Mouse (Mus musculus) heart, embryonic 13.5 days (tissue): ENCODE data around the gene 6030445D17Rik. TPM values are rescaled to one million over a fixed set of nuclear protein-coding genes. Genes with fewer than 3 reads are reported as not detected.

ENCODE experiments used
- ATAC-seq: fragments of 200-750 bp; cut with Nextera tagmentation; 2 replicates; pipeline ENCODE4 v1.8.0; 2017; ENCODE audit warnings: moderate TSS enrichment; ENCODE audit not compliant: insufficient number of reproducible peaks, low FRiP score, low TSS enrichment; ENCODE audit errors: extremely low read depth
- H3K27ac ChIP-seq: fragments of 300-500 bp; sonication (generic); replicated peaks from 2 replicates; pipeline ENCODE4 v1.5.1; 2015; ENCODE audit warnings: moderate library complexity, mild to moderate bottlenecking, inconsistent platforms
- H3K27me3 ChIP-seq: fragments of 300-500 bp; sonication (generic); replicated peaks from 2 replicates; pipeline ENCODE4 v1.6.1; 2015; ENCODE audit warnings: mild to moderate bottlenecking, inconsistent platforms
- H3K36me3 ChIP-seq: fragments of 300-500 bp; sonication (generic); 2 replicates; pipeline ENCODE4 v1.6.1; 2015; ENCODE audit warnings: mild to moderate bottlenecking, inconsistent platforms
- H3K4me1 ChIP-seq: fragments of 300-500 bp; sonication (generic); 2 replicates; pipeline ENCODE4 v1.6.1; 2015; ENCODE audit warnings: inconsistent platforms
- H3K4me2 ChIP-seq: fragments of 300-500 bp; sonication (generic); 2 replicates; pipeline ENCODE4 v1.6.1; 2015; ENCODE audit warnings: inconsistent platforms, mild to moderate bottlenecking, moderate library complexity
- H3K4me3 ChIP-seq: fragments of 300-500 bp; sonication (generic); 2 replicates; pipeline ENCODE4 v1.5.1; 2015; ENCODE audit warnings: moderate library complexity, mild to moderate bottlenecking, inconsistent platforms
- H3K9ac ChIP-seq: fragments of 300-500 bp; sonication (generic); 2 replicates; pipeline ENCODE4 v1.6.1; 2015; ENCODE audit warnings: inconsistent platforms, mild to moderate bottlenecking, moderate library complexity
- H3K9me3 ChIP-seq: fragments of 300-500 bp; sonication (generic); 2 replicates; pipeline ENCODE4 v1.6.1; 2016; ENCODE audit warnings: inconsistent platforms
- WGBS: fragments of 180-500 bp; shearing (Covaris S2); methylation state at CpG from one replicate; pipeline ENCODE4 v1.1.7; 2015; ENCODE audit warnings: mixed read lengths; 5-methylcytosine and 5-hydroxymethylcytosine counted together
- polyA plus RNA-seq: library from polyadenylated mRNA; unstranded; fragments of >200 nt; fragmentation: Nextera tagmentation; extraction: Ambion mirVana; gene quantifications from 2 replicates; pipeline ENCODE4 v1.2.1, GENCODE M21; 2015

Gene 6030445D17Rik
- 0.17 TPM in 1 of 2 replicates, not detected in the other for polyA plus RNA-seq

DNA sequence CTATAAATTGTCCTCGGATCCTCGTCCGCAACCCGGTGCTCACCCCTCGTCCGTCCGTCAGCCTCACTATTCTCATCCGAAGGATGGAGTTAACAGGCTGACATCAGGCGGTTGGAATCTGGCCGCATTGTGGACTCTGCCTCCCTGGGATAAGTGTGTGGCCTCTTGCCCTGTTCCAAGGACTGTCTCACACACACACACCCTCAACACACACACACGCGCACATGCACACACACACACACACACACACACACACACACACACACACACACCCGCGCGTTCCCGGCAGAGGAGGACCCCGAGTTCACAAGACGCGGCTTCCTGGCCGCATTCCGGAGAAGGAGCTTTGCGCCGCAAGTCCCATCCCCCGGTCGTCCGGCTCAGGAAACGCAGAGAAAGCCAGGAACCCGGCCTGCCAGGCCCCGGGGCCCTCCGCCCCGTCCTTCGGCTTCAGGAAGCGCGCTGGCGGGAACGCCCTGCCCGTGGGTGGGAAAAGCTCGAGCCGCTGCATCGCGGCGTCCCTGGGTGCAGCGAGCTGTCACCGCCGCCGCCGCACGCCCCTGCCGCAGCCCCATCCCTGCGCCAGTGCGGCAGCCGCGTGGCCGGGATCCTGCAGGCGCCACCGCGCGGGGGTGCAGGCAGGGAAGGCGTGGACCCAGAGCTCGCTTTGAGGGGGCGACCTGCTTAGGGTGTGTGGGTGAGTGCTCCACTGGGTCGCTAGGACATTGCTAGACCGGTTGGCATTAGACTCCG lies at the start of gene 6030445D17Rik:
TSS of gene 6030445D17Rik (plus strand) at position 165 of the 753 bp plus-strand sequence.
- H3K36me3 ChIP-seq, result no peaks in the 10 kb centered on the region
- peaks cover 40% of the 10 kb centered on the region for H3K4me1 ChIP-seq
- no peaks in the 10 kb centered on the region for H3K9me3 ChIP-seq
- H3K27ac ChIP-seq, result peak within 1 kb of the TSS; percentile 85
- ATAC-seq, result peak; percentile 65
- peak within 1 kb of the TSS; percentile 81 for H3K9ac ChIP-seq
- under 1% methylated on average over 59 of the region's 64 CpGs for WGBS
- H3K27me3 ChIP-seq, result peaks cover 23% of the 10 kb centered on the region
- H3K4me2 ChIP-seq, result peak within 1 kb of the TSS; percentile 92
- peak within 1 kb of the TSS; percentile 67 for H3K4me3 ChIP-seq

DNA sequence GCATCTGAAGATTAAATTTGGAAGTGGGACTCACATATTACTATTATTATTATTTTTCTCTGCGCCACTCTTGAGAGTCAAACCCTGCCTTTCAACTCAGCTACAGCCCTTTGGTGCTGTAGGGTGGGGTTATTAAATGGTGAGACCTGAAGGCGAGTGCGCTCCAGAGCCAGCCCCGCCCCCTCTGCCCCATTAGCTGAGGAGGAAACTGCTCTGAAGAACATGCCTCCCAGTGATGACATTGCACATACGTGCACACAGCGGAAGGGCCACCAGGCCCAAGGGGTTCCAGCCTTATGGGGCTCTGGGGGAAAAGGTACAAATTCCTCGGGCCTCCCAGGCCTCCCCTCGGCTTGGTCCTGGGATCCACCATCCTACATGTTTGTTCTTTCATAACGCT lies 46.6 kb upstream of the 6030445D17Rik start:
- no peak for ATAC-seq
- 81% methylated on average over 9 of the region's 9 CpGs for WGBS
- no peaks in the 10 kb centered on the region for H3K36me3 ChIP-seq

DNA sequence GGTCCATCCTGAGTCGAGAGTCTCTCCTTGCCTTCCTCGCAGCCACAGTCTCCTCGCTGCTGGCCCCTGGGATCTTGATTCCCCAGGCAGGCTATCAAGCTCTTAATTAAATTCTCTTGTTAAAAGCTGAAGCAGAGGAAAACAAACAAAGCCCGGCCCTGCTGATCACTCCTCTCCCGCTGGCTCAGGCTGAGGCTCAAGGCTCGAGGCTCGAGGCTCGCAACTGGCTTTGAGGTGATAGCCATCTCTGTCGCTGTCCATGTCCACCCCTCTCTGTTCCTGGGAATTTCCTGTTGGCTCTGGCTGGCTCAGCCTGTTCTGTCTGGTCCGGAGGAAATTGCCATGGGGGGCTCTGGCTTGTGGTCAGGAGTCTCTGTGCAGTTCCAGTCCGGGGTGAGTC lies 43.1 kb upstream of the 6030445D17Rik start:
- H3K4me3 ChIP-seq, result no peak overlapping the region
- WGBS, result 12% methylated on average over 11 of the region's 11 CpGs

More for the DNA sequence above, 46.6 kb upstream of the 6030445D17Rik start:
- no peak overlapping the region for H3K4me2 ChIP-seq
- H3K9me3 ChIP-seq, result no peaks in the 10 kb centered on the region
- H3K4me3 ChIP-seq, result no peak overlapping the region
- 0 out of 2 replicates have a peak, but pooled peaks cover 3% of the 10 kb centered on the region for H3K4me1 ChIP-seq
- no peak overlapping the region for H3K9ac ChIP-seq
- peaks cover 30% of the 10 kb centered on the region for H3K27me3 ChIP-seq
- no peak overlapping the region for H3K27ac ChIP-seq

DNA sequence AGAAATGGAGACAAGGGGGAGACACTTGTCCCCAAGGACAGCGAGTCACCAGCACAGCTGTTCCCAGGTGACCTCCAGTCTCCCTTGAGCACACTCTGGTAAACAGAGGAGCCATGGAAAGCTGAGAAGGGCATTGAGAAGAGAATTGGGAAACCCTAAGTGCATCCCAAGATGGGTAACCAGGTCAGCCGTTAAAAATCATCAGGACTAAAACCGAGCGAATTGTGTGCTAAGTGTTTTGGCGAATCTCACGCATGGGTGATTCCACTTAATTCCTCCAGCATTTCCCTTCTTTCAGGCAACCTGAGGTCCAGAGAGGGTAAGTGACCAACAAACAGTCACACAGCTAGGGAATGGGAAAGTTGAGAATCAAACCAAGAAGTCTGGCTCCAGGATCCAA lies 42.7 kb upstream of the 6030445D17Rik start:
- Histone ChIP-seq H3K9ac (no peak overlapping the region), H3K4me2 (no peak overlapping the region), H3K27ac (no peak overlapping the region), H3K9me3 (no peaks in the 10 kb centered on the region), H3K4me1 (peaks cover 10% of the 10 kb centered on the region), H3K27me3 (peaks cover 68% of the 10 kb centered on the region), H3K36me3 (no peaks in the 10 kb centered on the region), H3K4me3 (no peak overlapping the region)
- no peak for ATAC-seq
- 71% methylated on average over 6 of the region's 6 CpGs for WGBS

More for the DNA sequence above, 43.1 kb upstream of the 6030445D17Rik start:
- peaks cover 64% of the 10 kb centered on the region for H3K27me3 ChIP-seq
- H3K27ac ChIP-seq, result no peak overlapping the region
- peaks cover 5% of the 10 kb centered on the region for H3K4me1 ChIP-seq
- H3K36me3 ChIP-seq, result no peaks in the 10 kb centered on the region
- H3K9me3 ChIP-seq, result no peaks in the 10 kb centered on the region
- H3K4me2 ChIP-seq, result no peak overlapping the region
- H3K9ac ChIP-seq, result no peak overlapping the region
- no peak for ATAC-seq

DNA sequence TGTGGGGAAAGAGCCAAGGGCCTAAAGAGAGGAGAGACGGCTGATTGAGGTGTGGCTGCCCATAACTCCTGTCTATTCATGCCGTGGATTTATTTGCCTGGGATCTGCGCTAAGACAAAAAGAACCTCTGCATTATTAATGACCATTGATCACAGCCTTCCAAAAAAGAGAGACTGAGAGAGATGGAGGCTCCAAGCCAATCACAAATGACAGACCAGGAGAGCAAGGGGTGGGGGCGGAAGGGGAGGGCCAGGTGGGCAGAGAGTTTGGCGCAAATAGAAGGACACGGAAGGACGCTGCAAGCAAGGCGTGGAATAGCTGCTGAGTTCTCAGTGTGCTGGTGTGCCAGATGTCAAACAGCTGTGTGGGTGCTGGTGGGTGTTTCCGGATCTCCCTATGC lies 38.8 kb upstream of the 6030445D17Rik start, which contains the start of gene Htr1d:
TSS of gene Htr1d (plus strand) at position 301 of the 400 bp plus-strand sequence.
- H3K4me3 ChIP-seq, result peak within 1 kb of the TSS; percentile 59
- no peaks in the 10 kb centered on the region for H3K36me3 ChIP-seq
- no peaks in the 10 kb centered on the region for H3K9me3 ChIP-seq
- peaks cover 87% of the 10 kb centered on the region for H3K27me3 ChIP-seq
- no peak for ATAC-seq
- peak within 1 kb of the TSS; percentile 77 for H3K9ac ChIP-seq
- H3K4me2 ChIP-seq, result peak within 1 kb of the TSS; percentile 95
- WGBS, result 68% methylated on average over 9 of the region's 9 CpGs
- no peak within 1 kb of the TSS for H3K27ac ChIP-seq
- peaks cover 17% of the 10 kb centered on the region for H3K4me1 ChIP-seq

DNA sequence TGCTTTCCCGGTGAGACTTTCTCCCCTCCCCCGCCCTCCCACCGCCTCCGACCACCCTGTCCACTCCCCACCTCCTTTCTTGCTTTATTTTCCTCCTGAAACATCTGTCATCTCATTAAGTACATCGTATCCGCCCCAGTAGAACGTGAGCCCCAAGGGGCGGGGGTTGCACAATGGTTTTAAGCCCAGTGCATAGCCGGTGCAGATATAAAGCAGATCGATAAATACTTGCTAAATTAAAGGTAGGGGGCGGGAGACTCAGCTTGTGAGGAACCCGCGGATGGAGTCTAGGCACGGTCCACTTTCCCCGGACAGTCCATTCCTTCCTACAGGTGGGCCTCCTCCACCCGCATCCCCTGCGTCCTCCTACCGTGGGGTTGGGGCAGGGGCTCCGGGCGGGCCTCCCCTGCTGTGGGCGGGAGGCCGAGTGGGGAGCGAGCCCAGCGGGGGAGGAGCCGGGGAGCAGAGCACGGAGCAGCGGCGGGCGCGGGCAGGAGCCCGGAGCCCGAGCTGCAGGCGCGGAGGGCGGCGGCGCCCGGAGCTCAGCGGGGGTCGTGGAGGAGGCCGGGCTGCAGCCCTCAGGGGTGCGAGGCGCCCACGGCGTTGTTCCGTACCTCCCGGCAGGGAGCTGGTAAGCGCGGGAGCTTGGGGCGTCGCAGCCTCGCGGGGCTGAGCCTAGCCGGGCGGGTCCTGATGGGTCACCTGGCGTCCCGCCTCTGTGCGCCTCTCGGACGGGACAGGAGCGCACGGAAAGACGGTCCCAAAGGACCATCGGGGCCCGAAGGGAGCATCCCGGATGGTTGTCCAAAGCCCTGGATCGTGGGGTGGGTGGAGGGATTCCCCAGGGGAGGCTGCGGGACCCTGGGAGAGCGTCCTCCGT lies 37.7 kb upstream of the 6030445D17Rik start:
- Histone ChIP-seq H3K9ac (peak overlapping the region; percentile 77), H3K4me2 (peak overlapping the region; percentile 95), H3K36me3 (no peaks in the 10 kb centered on the region), H3K27me3 (peaks cover 82% of the 10 kb centered on the region), H3K27ac (no peak overlapping the region), H3K4me1 (peaks cover 13% of the 10 kb centered on the region), H3K4me3 (peak overlapping the region; percentile 59), H3K9me3 (no peaks in the 10 kb centered on the region)
- WGBS, result 2% methylated on average over 63 of the region's 70 CpGs
- no peak for ATAC-seq

DNA sequence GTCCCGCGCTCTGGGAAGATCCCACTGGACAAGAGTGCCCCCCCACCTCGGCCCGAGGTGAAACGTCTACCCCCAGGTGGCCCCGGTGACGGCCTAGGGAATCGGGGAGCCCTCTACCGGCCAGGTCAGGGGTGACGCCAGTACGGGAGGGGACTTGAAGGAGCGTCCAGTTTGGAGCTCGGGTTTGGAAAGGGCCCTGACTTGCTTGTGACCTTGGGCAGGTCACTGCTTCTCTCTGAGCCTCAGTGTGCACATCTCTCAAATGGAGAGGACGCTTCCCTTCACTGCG lies 37.1 kb upstream of the 6030445D17Rik start:
- Histone ChIP-seq H3K4me2 (peak overlapping the region; percentile 95), H3K27ac (no peak overlapping the region), H3K27me3 (peaks cover 82% of the 10 kb centered on the region), H3K4me3 (peak overlapping the region; percentile 59), H3K9me3 (no peaks in the 10 kb centered on the region), H3K36me3 (no peaks in the 10 kb centered on the region), H3K4me1 (peaks cover 14% of the 10 kb centered on the region), H3K9ac (peak overlapping the region; percentile 77)
- WGBS, result 3% methylated on average over 15 of the region's 15 CpGs
- no peak for ATAC-seq

DNA sequence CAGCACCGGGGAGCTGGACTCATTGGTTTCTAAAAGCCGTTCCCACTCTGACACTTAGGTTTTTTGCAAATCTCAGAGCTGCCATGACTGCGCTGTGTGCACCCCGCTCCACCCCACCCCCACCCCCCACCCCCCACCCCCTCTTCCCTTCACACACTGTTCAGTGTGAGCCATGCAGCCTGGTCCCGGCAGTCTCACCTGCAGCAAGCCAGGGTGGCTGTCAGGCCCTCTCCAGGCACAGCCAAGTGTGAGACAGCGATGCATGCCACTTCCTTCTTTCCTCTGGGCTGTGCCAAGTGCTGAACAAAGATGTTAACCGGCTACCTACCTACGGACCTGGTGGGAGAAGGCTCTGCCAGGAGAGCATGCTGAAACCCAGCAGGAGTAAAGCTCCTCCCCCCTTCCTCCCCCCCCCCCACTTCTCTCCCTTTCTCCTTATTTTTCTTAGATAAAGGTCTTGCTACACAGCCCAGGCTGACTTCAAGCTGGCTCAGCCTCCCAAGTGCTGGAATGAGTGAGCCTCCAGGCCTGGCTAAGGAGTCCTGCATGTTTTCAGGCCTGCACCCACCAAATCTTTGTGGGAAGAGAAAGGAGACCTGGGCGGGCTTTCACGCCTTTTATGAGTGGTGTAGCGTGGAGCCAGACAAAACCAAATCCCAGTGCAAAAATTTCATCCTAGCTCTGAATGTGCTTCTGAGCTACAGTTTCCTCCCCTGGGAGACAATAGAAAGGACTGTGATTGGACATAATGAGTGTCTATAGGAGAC lies 31.3 kb upstream of the 6030445D17Rik start:
- peaks cover 29% of the 10 kb centered on the region for H3K27me3 ChIP-seq
- ATAC-seq, result no peak
- H3K9me3 ChIP-seq, result no peaks in the 10 kb centered on the region
- no peaks in the 10 kb centered on the region for H3K36me3 ChIP-seq
- peak overlapping the region; percentile 40 for H3K4me2 ChIP-seq
- H3K4me3 ChIP-seq, result no peak overlapping the region
- H3K9ac ChIP-seq, result no peak overlapping the region
- H3K27ac ChIP-seq, result peak overlapping the region; percentile 43
- peaks cover 13% of the 10 kb centered on the region for H3K4me1 ChIP-seq
- 29% methylated on average over 11 of the region's 11 CpGs for WGBS

DNA sequence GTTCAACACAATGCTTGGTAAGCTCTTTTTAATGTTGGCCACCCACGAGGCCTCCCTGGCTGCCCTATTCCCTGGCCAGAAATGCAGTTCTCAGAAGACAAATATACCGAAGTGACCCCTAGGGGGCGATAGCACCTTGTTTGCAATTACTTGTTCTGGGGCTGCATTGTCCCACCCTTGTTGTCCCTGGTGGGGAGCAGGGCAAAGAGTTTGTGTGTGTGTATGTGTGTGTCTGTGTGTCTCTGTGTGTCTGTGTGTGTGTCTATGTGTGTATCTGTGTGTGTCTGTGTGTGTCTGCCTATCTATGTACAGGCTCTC lies 30.7 kb upstream of the 6030445D17Rik start:
- Histone ChIP-seq H3K36me3 (no peaks in the 10 kb centered on the region), H3K4me1 (peaks cover 13% of the 10 kb centered on the region), H3K27ac (peak overlapping the region; percentile 43), H3K9me3 (no peaks in the 10 kb centered on the region), H3K4me3 (no peak overlapping the region), H3K4me2 (peak overlapping the region; percentile 40; the same call in 1 of the 2 replicates), H3K9ac (no peak overlapping the region), H3K27me3 (peaks cover 23% of the 10 kb centered on the region)
- 4% methylated on average over 3 of the region's 3 CpGs for WGBS
- no peak for ATAC-seq

DNA sequence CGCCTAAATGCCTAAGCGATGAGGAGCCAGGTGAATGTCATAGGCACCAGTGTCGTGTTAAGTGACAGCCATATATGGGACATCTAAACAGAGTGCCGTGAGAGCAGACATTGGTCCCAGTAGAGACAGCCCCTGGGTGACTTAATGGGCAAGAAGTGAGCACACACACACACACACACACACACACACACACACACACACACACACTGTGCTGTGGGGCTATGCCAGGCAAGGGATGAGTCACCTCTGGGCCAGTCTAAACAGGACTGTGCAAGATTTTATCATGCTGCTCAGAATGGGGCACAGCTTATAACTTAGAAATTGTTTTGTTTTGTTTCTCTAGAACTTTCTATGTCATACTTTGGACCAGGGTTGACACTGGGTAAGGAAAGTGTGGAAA lies 28.0 kb upstream of the 6030445D17Rik start:
- 62% methylated on average over 4 of the region's 4 CpGs for whole genome bisulfite sequencing

DNA sequence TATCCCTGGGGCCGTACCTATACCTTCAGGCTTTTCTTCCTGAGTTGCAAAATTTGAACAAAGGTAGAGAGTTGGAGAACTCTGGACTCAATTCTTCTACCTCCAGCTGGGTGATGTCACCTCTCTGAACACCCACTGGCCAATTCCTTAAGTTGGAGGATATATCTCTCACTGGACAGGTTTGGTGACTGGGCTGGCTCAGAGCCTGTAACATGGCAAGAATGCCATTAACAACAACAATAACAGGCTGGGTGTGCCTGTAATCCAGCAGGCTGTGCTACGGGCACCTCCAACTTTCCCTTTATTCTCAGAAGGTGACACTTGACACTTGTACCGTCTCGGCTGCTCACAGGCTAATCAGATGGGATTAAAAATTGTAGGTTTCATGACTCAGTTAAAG lies 22.9 kb upstream of the 6030445D17Rik start:
- no peak for ATAC-seq
- H3K27me3 ChIP-seq, result no peaks in the 10 kb centered on the region
- no peak overlapping the region for H3K9ac ChIP-seq
- no peaks in the 10 kb centered on the region for H3K36me3 ChIP-seq
- H3K4me3 ChIP-seq, result no peak overlapping the region
- H3K4me2 ChIP-seq, result no peak overlapping the region
- H3K4me1 ChIP-seq, result peaks cover 19% of the 10 kb centered on the region
- H3K9me3 ChIP-seq, result no peaks in the 10 kb centered on the region
- H3K27ac ChIP-seq, result no peak overlapping the region
- 67% methylated on average over 4 of the region's 4 CpGs for WGBS

More for the DNA sequence above, 28.0 kb upstream of the 6030445D17Rik start:
- H3K27ac ChIP-seq, result no peak overlapping the region
- no peaks in the 10 kb centered on the region for H3K9me3 ChIP-seq
- H3K9ac ChIP-seq, result no peak overlapping the region
- no peak for ATAC-seq
- H3K4me2 ChIP-seq, result no peak overlapping the region
- no peak overlapping the region for H3K4me3 ChIP-seq
- no peaks in the 10 kb centered on the region for H3K36me3 ChIP-seq
- H3K4me1 ChIP-seq, result peaks cover 21% of the 10 kb centered on the region
- peaks cover 13% of the 10 kb centered on the region for H3K27me3 ChIP-seq
